Mouse (Mus musculus) CD8-positive naive resting alpha-beta T cell, adult 2 months (primary cell): Measurements from ENCODE around the gene Abhd17b.

Experiments used
- DNase-seq, 2 experiments: peaks; one replicate each; pipeline ENCODE4 v3.0.0; 2022; ENCODE audit warnings: low read depth in 2 of 2, low spot score in 2 of 2

Gene Abhd17b

GRCm38 (mm10) chr19:21727081-21727480 lies 74.1 kb downstream of the Abhd17b start:
- no peak for DNase-seq

GRCm38 (mm10) chr19:21728342-21728741 lies 75.4 kb downstream of the Abhd17b start:
- DNase-seq: no peak

DNA sequence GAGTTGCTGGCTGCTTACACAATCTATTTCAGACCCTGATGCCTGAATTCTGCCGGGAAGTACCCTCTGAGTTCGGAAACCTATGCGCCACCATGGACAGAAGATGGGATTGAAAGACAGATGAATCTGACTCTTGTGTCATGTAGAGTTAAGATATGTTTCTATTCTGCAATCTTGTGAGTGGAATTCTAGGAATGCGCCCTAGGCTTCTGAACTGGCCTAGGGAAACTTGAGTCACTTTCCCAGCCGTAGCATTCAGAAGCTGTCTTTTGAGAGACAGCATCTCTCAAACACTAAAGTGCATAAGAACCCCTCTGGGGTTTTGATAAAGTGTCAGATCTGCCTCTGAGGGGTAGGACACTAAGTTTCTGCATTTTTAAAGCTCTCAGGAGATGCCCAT lies 78.9 kb downstream of the Abhd17b start:
- no peak for DNase-seq

DNA sequence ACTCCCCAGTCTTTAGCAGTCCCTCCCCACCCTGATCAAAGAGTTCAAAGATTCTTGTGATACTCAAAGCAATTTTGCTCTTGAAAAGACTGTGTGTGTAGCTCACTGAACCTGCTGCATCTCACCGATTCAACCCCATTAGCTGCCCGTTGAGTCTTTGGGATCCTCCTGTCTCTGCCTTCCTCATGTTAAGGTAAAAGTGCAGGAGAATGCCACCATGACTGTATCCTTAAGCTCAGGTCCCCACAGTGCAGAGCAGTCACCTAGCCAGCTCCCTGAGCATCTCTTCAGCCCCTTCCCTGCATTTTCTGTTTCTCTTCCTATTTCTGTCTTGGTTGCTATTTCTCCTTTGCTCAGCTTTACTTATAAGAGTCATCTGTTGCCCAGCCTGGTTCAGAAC lies 80.2 kb downstream of the Abhd17b start:
- no peak for DNase-seq

- DNase-seq: no peak
These were observed 81.1 kb downstream of the Abhd17b start for GRCm38 (mm10) chr19:21734112-21734511.
